Mouse (Mus musculus) CH12.LX (cell line): Measurements from ENCODE around the gene Sstr2. TPM values are rescaled to one million over a fixed set of nuclear protein-coding genes. Genes with fewer than 3 reads are reported as not detected.

Experiments used
- DNase-seq: peaks from one replicate; pipeline ENCODE4 v3.0.0-alpha.2; 2013; ENCODE audit errors: extremely low read depth
- H3K27ac ChIP-seq: 2 replicates; pipeline ENCODE4 v1.5.1; 2012; ENCODE audit warnings: low read depth, mild to moderate bottlenecking, control low read depth, moderate library complexity; ENCODE audit not compliant: insufficient read depth
- H3K27me3 ChIP-seq: replicated peaks from 2 replicates; pipeline ENCODE3; 2012; ENCODE audit warnings: inconsistent platforms
- H3K36me3 ChIP-seq, 2 experiments: replicated peaks in 1 of 2; 2 replicates each; pipeline versions ENCODE3 to v1.6.1; 2012; ENCODE audit warnings: inconsistent platforms in 1 of 2, low read length in 1 of 2, mild to moderate bottlenecking in 1 of 2, mixed read lengths in 1 of 2, moderate library complexity in 1 of 2; ENCODE audit not compliant: control insufficient read depth in 1 of 2, insufficient read depth in 1 of 2
- H3K4me1 ChIP-seq, 2 experiments: 2 replicates each; pipeline ENCODE4 v1.6.1; 2012; ENCODE audit warnings: inconsistent platforms in 1 of 2, moderate library complexity in 1 of 2; ENCODE audit not compliant: insufficient read depth in 2 of 2, control insufficient read depth in 1 of 2
- H3K4me2 ChIP-seq: 2 replicates; pipeline ENCODE4 v1.6.1; 2012; ENCODE audit warnings: low read depth, mild to moderate bottlenecking, control low read depth; ENCODE audit not compliant: poor library complexity, insufficient read depth, severe bottlenecking
- H3K4me3 ChIP-seq, 3 experiments: fragments of 150-350 bp in 1 of 3; sonication (generic) in 1 of 3; replicated peaks in 1 of 3; 2 replicates each; pipeline versions ENCODE3 to v1.5.1; 2011 to 2012; ENCODE audit warnings: low read depth in 2 of 3, low read length in 2 of 3, mild to moderate bottlenecking in 2 of 3, moderate library complexity in 2 of 3, control low read depth in 1 of 3, improper control_type of control experiment in 1 of 3, inconsistent platforms in 1 of 3, mixed read lengths in 1 of 3; ENCODE audit not compliant: poor library complexity in 1 of 3
- H3K79me2 ChIP-seq: replicated peaks from 2 replicates; pipeline ENCODE4 v1.6.1; 2012; ENCODE audit warnings: mild to moderate bottlenecking, moderate library complexity; ENCODE audit not compliant: control insufficient read depth, poor library complexity, insufficient read depth, severe bottlenecking; ENCODE audit errors: extremely low read depth
- H3K9ac ChIP-seq: 2 replicates; pipeline ENCODE4 v1.6.1; 2012; ENCODE audit warnings: low read depth, mild to moderate bottlenecking, control low read depth, moderate library complexity; ENCODE audit not compliant: insufficient read depth
- H3K9me3 ChIP-seq: replicated peaks from 2 replicates; pipeline ENCODE3; 2012; ENCODE audit warnings: low read length, inconsistent platforms, mixed read lengths
- CHD1 ChIP-seq: IDR thresholded peaks from 2 replicates; pipeline ENCODE4 v1.6.1; 2012; ENCODE audit warnings: low read depth, low read length, improper control_type of control experiment, inconsistent platforms
- CHD2 ChIP-seq: IDR thresholded peaks from 2 replicates; pipeline ENCODE4 v1.6.1; 2011; ENCODE audit warnings: low read length, improper control_type of control experiment
- CTCF ChIP-seq, 2 experiments: IDR thresholded peaks in 1 of 2; conservative IDR thresholded peaks in 1 of 2; 2 replicates each; pipeline ENCODE4 v1.5.1; 2011 to 2012; ENCODE audit warnings: low read depth in 2 of 2, low read length in 2 of 2, improper control_type of control experiment in 1 of 2, inconsistent platforms in 1 of 2, mild to moderate bottlenecking in 1 of 2, moderate library complexity in 1 of 2
- E2F4 ChIP-seq: IDR thresholded peaks from 2 replicates; pipeline ENCODE4 v1.6.1; 2011; ENCODE audit warnings: low read depth, low read length, improper control_type of control experiment; ENCODE audit not compliant: insufficient replicate concordance
- GABPA ChIP-seq: IDR thresholded peaks from 2 replicates; pipeline ENCODE4 v1.6.1; 2012; ENCODE audit warnings: low read depth, low read length, improper control_type of control experiment, inconsistent platforms; ENCODE audit not compliant: insufficient replicate concordance
- HCFC1 ChIP-seq: IDR thresholded peaks from 2 replicates; pipeline ENCODE4 v1.6.1; 2012; ENCODE audit warnings: low read depth, mild to moderate bottlenecking, inconsistent platforms, low read length, improper control_type of control experiment
- JUN ChIP-seq: IDR thresholded peaks from 2 replicates; pipeline ENCODE4 v1.6.1; 2011; ENCODE audit warnings: low read depth, mild to moderate bottlenecking, low read length, improper control_type of control experiment, moderate library complexity; ENCODE audit not compliant: insufficient read depth
- JUND ChIP-seq: conservative IDR thresholded peaks from 2 replicates; pipeline ENCODE4 v1.6.1; 2011; ENCODE audit warnings: low read depth, low read length, improper control_type of control experiment
- KAT2A ChIP-seq: IDR thresholded peaks from 2 replicates; pipeline ENCODE4 v1.6.1; 2012; ENCODE audit warnings: low read length, improper control_type of control experiment, inconsistent platforms; ENCODE audit not compliant: insufficient replicate concordance
- MAX ChIP-seq: IDR thresholded peaks from 2 replicates; pipeline ENCODE4 v1.6.1; 2011; ENCODE audit warnings: low read length, improper control_type of control experiment
- MAZ ChIP-seq: IDR thresholded peaks from 2 replicates; pipeline ENCODE4 v1.6.1; 2012; ENCODE audit warnings: low read depth, mild to moderate bottlenecking, inconsistent platforms, low read length, improper control_type of control experiment, moderate library complexity
- MEF2A ChIP-seq: IDR thresholded peaks from 2 replicates; pipeline ENCODE4 v1.6.1; 2014; ENCODE audit warnings: low read depth, mild to moderate bottlenecking, inconsistent platforms, low read length, improper control_type of control experiment, borderline replicate concordance
- MXI1 ChIP-seq: IDR thresholded peaks from 2 replicates; pipeline ENCODE4 v1.6.1; 2011; ENCODE audit warnings: mild to moderate bottlenecking, low read depth, low read length, improper control_type of control experiment
- MYC ChIP-seq: IDR thresholded peaks from 2 replicates; pipeline ENCODE4 v1.6.1; 2011; ENCODE audit warnings: low read depth, mild to moderate bottlenecking, improper control_type of control experiment, low read length
- NELFE ChIP-seq: IDR thresholded peaks from 2 replicates; pipeline ENCODE4 v1.6.1; 2011; ENCODE audit warnings: low read depth, low read length, improper control_type of control experiment
- NRF1 ChIP-seq: IDR thresholded peaks from 2 replicates; pipeline ENCODE4 v1.6.1; 2014; ENCODE audit warnings: low read depth, mild to moderate bottlenecking, inconsistent platforms, low read length, improper control_type of control experiment, moderate library complexity
- PAX5 ChIP-seq: IDR thresholded peaks from 2 replicates; pipeline ENCODE4 v1.6.1; 2012; ENCODE audit warnings: low read length, inconsistent platforms, mixed read lengths
- POLR2A ChIP-seq: IDR thresholded peaks from 2 replicates; pipeline ENCODE4 v1.6.1; 2011; ENCODE audit warnings: low read depth, mild to moderate bottlenecking, improper control_type of control experiment, low read length
- POLR2AphosphoS2 ChIP-seq: IDR thresholded peaks from 2 replicates; pipeline ENCODE4 v1.6.1; 2011; ENCODE audit warnings: low read depth, low read length, improper control_type of control experiment
- RAD21 ChIP-seq: IDR thresholded peaks from 2 replicates; pipeline ENCODE4 v1.6.1; 2011; ENCODE audit warnings: low read depth, mild to moderate bottlenecking, low read length, improper control_type of control experiment, moderate library complexity
- RCOR1 ChIP-seq: conservative IDR thresholded peaks from 2 replicates; pipeline ENCODE4 v1.6.1; 2012; ENCODE audit warnings: low read depth, mild to moderate bottlenecking, inconsistent platforms, low read length, improper control_type of control experiment
- SMC3 ChIP-seq: IDR thresholded peaks from 2 replicates; pipeline ENCODE4 v1.6.1; 2011; ENCODE audit warnings: low read depth, low read length, improper control_type of control experiment
- TCF12 ChIP-seq: IDR thresholded peaks from 2 replicates; pipeline ENCODE4 v1.6.1; 2014; ENCODE audit warnings: low read depth, mild to moderate bottlenecking, inconsistent platforms, low read length, improper control_type of control experiment
- ZC3H11A ChIP-seq: IDR thresholded peaks from 2 replicates; pipeline ENCODE4 v1.6.1; 2012; ENCODE audit warnings: low read depth, mild to moderate bottlenecking, inconsistent platforms, low read length, improper control_type of control experiment
- ZKSCAN1 ChIP-seq: IDR thresholded peaks from 2 replicates; pipeline ENCODE4 v1.6.1; 2012; ENCODE audit warnings: low read depth, inconsistent platforms, low read length, improper control_type of control experiment, borderline replicate concordance
- ZNF384 ChIP-seq: IDR thresholded peaks from 2 replicates; pipeline ENCODE4 v1.6.1; 2012; ENCODE audit warnings: low read depth, low read length, improper control_type of control experiment, inconsistent platforms
- dilution Hi-C: fragments of 300-500 bp; cut with MboI; formaldehyde crosslinking; loops from 2 replicates; pipeline ENCODE4 v1.14.3; 2020; ENCODE audit warnings: low sequenced_read_pairs; ENCODE audit not compliant: extremely low pct_unique_long_range_greater_than_20kb, extremely low pct_ligation_motif_present
- in situ Hi-C: fragments of 300-500 bp; cut with MboI; formaldehyde crosslinking; loops from 3 replicates; pipeline ENCODE4 v1.14.3; 2019; ENCODE audit warnings: low sequenced_read_pairs, low pct_ligation_motif_present, low pct_unique_long_range_greater_than_20kb, mixed read lengths
- polyA plus RNA-seq: library from polyadenylated mRNA; unstranded; fragments of >175 nt; gene quantifications from 2 replicates; pipeline ENCODE4 v1.2.1, GENCODE M21; 2012; ENCODE audit warnings: low read depth; ENCODE audit not compliant: insufficient read length
- total RNA-seq, 2 experiments: library from RNA; depleted of rRNA; stranded (reverse); fragments of 300-350 nt in 1 of 2; fragments of >200 nt in 1 of 2; gene quantifications; 2 replicates each; pipeline ENCODE4 v1.2.3; 2012 to 2014

Gene Sstr2
- total and polyA plus RNA-seq, 3 experiments, result not detected

- TF ChIP-seq NRF1 (no peak), RAD21 (no peak), CTCF (conservative IDR thresholded peaks at IDR 0.05 in 1 of 2, IDR thresholded peaks at IDR 0.05 in 1 of 2; ENCODE audit: low read depth in 2 of 2, low read length in 2 of 2) (no peak), POLR2A (no peak), MAX (no peak), TCF12 (no peak), NELFE (no peak), JUND (no peak), PAX5 (no peak), JUN (no peak), MYC (no peak), MEF2A (no peak), MAZ (no peak), E2F4 (no peak), ZKSCAN1 (no peak), HCFC1 (no peak), POLR2AphosphoS2 (no peak), SMC3 (no peak), CHD1 (no peak), ZC3H11A (no peak)
Measured at GRCm38 (mm10) chr11:113652516-113652915, 33.4 kb downstream of the Sstr2 start.

DNA sequence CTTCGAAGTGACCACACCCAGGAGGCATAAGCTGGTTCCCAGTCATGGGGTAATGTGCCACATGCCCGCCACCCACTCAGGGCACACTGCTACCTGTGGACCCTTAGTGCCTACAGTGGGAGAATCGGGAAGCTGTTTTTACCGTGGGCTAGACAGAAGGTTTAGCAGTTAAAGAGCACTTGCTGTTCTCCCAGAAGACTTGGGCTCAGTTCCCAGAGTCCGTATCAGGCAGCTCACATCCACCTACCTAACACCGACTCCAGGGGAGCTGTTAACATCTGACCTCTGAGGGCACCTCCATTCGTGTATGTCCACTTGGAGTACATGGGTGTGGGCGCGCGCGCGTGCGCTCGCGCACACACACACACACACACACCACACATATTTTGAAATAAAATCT, 35.0 kb downstream of the Sstr2 start:
- in situ Hi-C loops, result no loop called here
- Histone ChIP-seq H3K4me3 (no peak overlapping the region), H3K4me2 (no peak overlapping the region), H3K27me3 (no peaks in the 10 kb centered on the region), H3K9me3 (no peaks in the 10 kb centered on the region), H3K79me2 (no peaks in the 10 kb centered on the region), H3K27ac (no peak overlapping the region), H3K36me3 (peaks cover 73 to 79% of the 10 kb centered on the region in 2 experiments), H3K9ac (no peak overlapping the region), H3K4me1 (peaks cover 6 to 23% of the 10 kb centered on the region in 2 experiments; a peak in 2 of 4 replicates)
- no peak for TF ChIP-seq CHD1
- no peak for TF ChIP-seq TCF12
- TF ChIP-seq ZKSCAN1, result no peak
- no peak for TF ChIP-seq CTCF (conservative IDR thresholded peaks at IDR 0.05 in 1 of 2, IDR thresholded peaks at IDR 0.05 in 1 of 2; ENCODE audit: low read depth in 2 of 2, low read length in 2 of 2)
- no peak for TF ChIP-seq PAX5
- no peak for TF ChIP-seq ZNF384
- no peak for TF ChIP-seq MXI1
- no peak for TF ChIP-seq KAT2A
- TF ChIP-seq CHD2, result no peak
- no peak for TF ChIP-seq POLR2AphosphoS2
- no peak for TF ChIP-seq RCOR1
- TF ChIP-seq NRF1, result no peak
- no peak for TF ChIP-seq MAX
- no peak for TF ChIP-seq SMC3
- TF ChIP-seq E2F4, result no peak
- TF ChIP-seq GABPA, result no peak
- TF ChIP-seq JUN, result no peak
- TF ChIP-seq RAD21, result no peak
- no peak for TF ChIP-seq POLR2A
- dilution Hi-C loops, result no loop called here
- no peak for DNase-seq

More at GRCm38 (mm10) chr11:113652516-113652915, 33.4 kb downstream of the Sstr2 start:
- no peaks in the 10 kb centered on the region for H3K9me3 ChIP-seq
- H3K27me3 ChIP-seq, result no peaks in the 10 kb centered on the region
- no peak overlapping the region for H3K9ac ChIP-seq
- no peak overlapping the region for H3K27ac ChIP-seq
- H3K79me2 ChIP-seq, result no peaks in the 10 kb centered on the region
- no peak for DNase-seq
- H3K4me2 ChIP-seq, result no peak overlapping the region
- H3K4me3 ChIP-seq, result no peak overlapping the region
- in situ Hi-C loops, result no loop called here
- dilution Hi-C loops, result no loop called here
- peaks cover 9 to 28% of the 10 kb centered on the region in 2 experiments; a peak in 3 of 4 replicates for H3K4me1 ChIP-seq
- H3K36me3 ChIP-seq, result peaks cover 59 to 64% of the 10 kb centered on the region in 2 experiments
